Mouse (Mus musculus) heart, embryonic 14.5 days (tissue): ENCODE measurements around the gene Opcml. TPM values are rescaled to one million over a fixed set of nuclear protein-coding genes. Genes with fewer than 3 reads are reported as not detected.

Experiments
- ATAC-seq: fragments of 200-750 bp; cut with Nextera tagmentation; 2 replicates; pipeline ENCODE4 v1.8.0; 2017; ENCODE audit warnings: low read depth, moderate TSS enrichment; ENCODE audit not compliant: insufficient number of reproducible peaks, insufficient read depth, low FRiP score
- H3K27ac ChIP-seq, 2 experiments: fragments of 200-500 bp in 1 of 2; fragments of 300-500 bp in 1 of 2; sonication (generic) in 1 of 2; replicated peaks in 1 of 2; 2 replicates each; pipeline ENCODE4 v1.5.1; 2012 to 2014; ENCODE audit warnings: low read depth in 2 of 2, low read length in 2 of 2, control low read depth in 1 of 2, mild to moderate bottlenecking in 1 of 2, mixed read lengths in 1 of 2; ENCODE audit not compliant: control insufficient read depth in 1 of 2, insufficient read depth in 1 of 2
- H3K27me3 ChIP-seq: fragments of 300-500 bp; sonication (generic); 2 replicates; pipeline ENCODE4 v1.6.1; 2014; ENCODE audit warnings: mild to moderate bottlenecking, low read length, control low read depth; ENCODE audit not compliant: control insufficient read depth, insufficient read depth
- H3K36me3 ChIP-seq: fragments of 300-500 bp; sonication (generic); 2 replicates; pipeline ENCODE4 v1.6.1; 2014; ENCODE audit warnings: mild to moderate bottlenecking, control low read depth, low read length, mixed read lengths; ENCODE audit not compliant: control insufficient read depth, insufficient read depth
- H3K4me1 ChIP-seq, 2 experiments: fragments of 200-500 bp in 1 of 2; fragments of 300-500 bp in 1 of 2; sonication (generic) in 1 of 2; 2 replicates each; pipeline ENCODE4 v1.6.1; 2012 to 2014; ENCODE audit warnings: low read length in 2 of 2, control low read depth in 1 of 2, mixed read lengths in 1 of 2; ENCODE audit not compliant: control insufficient read depth in 2 of 2, insufficient read depth in 2 of 2
- H3K4me2 ChIP-seq: fragments of 300-500 bp; sonication (generic); 2 replicates; pipeline ENCODE4 v1.6.1; 2014; ENCODE audit warnings: mild to moderate bottlenecking, low read length
- H3K4me3 ChIP-seq, 2 experiments: fragments of 200-500 bp in 1 of 2; fragments of 300-500 bp in 1 of 2; sonication (generic) in 1 of 2; 2 replicates each; pipeline ENCODE4 v1.5.1; 2012 to 2014; ENCODE audit warnings: low read length in 2 of 2, mild to moderate bottlenecking in 2 of 2, control low read depth in 1 of 2, low read depth in 1 of 2, moderate library complexity in 1 of 2; ENCODE audit not compliant: control insufficient read depth in 1 of 2, insufficient read depth in 1 of 2
- H3K9ac ChIP-seq: fragments of 300-500 bp; sonication (generic); 2 replicates; pipeline ENCODE4 v1.6.1; 2014; ENCODE audit warnings: mild to moderate bottlenecking, low read length
- H3K9me3 ChIP-seq: fragments of 300-500 bp; sonication (generic); 2 replicates; pipeline ENCODE4 v1.6.1; 2016; ENCODE audit warnings: low read length, control low read depth; ENCODE audit not compliant: control insufficient read depth
- WGBS: fragments of 180-500 bp; shearing (Covaris S2); extraction: QIAGEN DNeasy Blood & Tissue Kit; methylation state at CpG from one replicate; pipeline ENCODE4 v1.1.7; 2014; 5-methylcytosine and 5-hydroxymethylcytosine counted together
- polyA plus RNA-seq: library from polyadenylated mRNA; unstranded; fragments of >200 nt; fragmentation: Nextera tagmentation; extraction: Ambion mirVana; gene quantifications from 2 replicates; pipeline ENCODE4 v1.2.1, GENCODE M21; 2014

The Opcml gene
- polyA plus RNA-seq, 1 experiment from 2014 or later = 1.6 TPM

DNA sequence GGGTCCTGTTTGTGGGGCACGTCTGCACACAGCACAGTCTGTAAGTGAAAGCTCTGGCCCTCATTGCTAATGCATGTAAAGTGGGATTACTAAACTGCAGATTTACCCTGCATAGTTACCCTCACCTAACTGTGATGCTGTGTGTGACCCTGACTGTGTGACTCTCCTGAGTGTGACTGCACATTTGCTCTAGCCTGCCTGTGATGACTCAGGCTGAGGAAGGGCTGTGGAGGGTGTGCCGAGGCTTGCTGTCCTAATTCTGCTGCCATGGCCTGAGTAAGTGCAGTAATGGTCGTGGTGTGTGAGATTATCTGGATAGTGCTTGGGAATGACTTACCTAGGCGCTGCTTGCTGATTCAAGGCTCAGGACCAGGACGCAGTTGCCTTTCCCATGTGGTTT lies 52.2 kb downstream of the Opcml start:
- ATAC-seq = no peak
- Histone ChIP-seq H3K4me3 (no peak overlapping the region), H3K9ac (no peak overlapping the region), H3K4me2 (no peak overlapping the region), H3K4me1 (no peaks in the 10 kb centered on the region), H3K9me3 (no peaks in the 10 kb centered on the region), H3K27ac (no peak overlapping the region), H3K36me3 (no peaks in the 10 kb centered on the region), H3K27me3 (no peaks in the 10 kb centered on the region)
- WGBS = 72% methylated on average over 5 of the region's 5 CpGs

DNA sequence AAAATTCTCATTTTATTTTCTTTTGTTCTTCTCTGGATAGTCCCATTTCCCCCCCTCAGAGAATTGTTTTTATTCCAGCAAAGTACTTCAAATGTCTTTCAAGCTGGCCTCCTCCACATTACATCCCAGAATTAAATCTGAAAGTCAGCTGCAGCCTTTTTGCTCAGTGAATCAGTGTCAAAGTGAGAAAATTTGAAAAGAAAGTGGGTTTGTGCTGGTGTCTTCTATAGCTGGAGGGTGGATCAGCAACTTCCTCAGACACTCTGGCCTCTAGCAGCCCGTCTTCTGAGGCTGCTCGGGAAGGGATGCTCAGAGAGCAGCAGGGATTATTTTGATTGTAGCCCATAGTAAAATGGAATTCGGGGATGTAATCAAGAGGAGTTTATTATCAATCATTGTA lies 81.0 kb downstream of the Opcml start:
- Histone ChIP-seq H3K4me1 (no peaks in the 10 kb centered on the region), H3K27ac (no peak overlapping the region), H3K9me3 (no peaks in the 10 kb centered on the region), H3K36me3 (no peaks in the 10 kb centered on the region), H3K9ac (no peak overlapping the region), H3K27me3 (no peaks in the 10 kb centered on the region), H3K4me3 (no peak overlapping the region), H3K4me2 (no peak overlapping the region)
- WGBS = 75% methylated on average over 3 of the region's 3 CpGs
- ATAC-seq = no peak

- no peak overlapping the region for H3K4me3 ChIP-seq
- H3K36me3 ChIP-seq = no peaks in the 10 kb centered on the region
- no peaks in the 10 kb centered on the region for H3K4me1 ChIP-seq
- no peaks in the 10 kb centered on the region for H3K27me3 ChIP-seq
- no peaks in the 10 kb centered on the region for H3K9me3 ChIP-seq
- WGBS = 80% methylated on average over 5 of the region's 5 CpGs
- no peak overlapping the region for H3K27ac ChIP-seq
- H3K9ac ChIP-seq = no peak overlapping the region
- no peak for ATAC-seq
- H3K4me2 ChIP-seq = no peak overlapping the region
Observed at GRCm38 (mm10) chr9:27889636-27890035, 99.1 kb downstream of the Opcml start.

- H3K9ac ChIP-seq = no peak overlapping the region
- H3K9me3 ChIP-seq = no peaks in the 10 kb centered on the region
- H3K27ac ChIP-seq = no peak overlapping the region
- no peak for ATAC-seq
- no peaks in the 10 kb centered on the region for H3K27me3 ChIP-seq
- H3K4me2 ChIP-seq = no peak overlapping the region
- H3K4me3 ChIP-seq = no peak overlapping the region
- no peaks in the 10 kb centered on the region for H3K36me3 ChIP-seq
- 64% methylated on average over 3 of the region's 3 CpGs for WGBS
- no peaks in the 10 kb centered on the region for H3K4me1 ChIP-seq
Observed at GRCm38 (mm10) chr9:27917250-27917649, 126.7 kb downstream of the Opcml start.

- no peak overlapping the region for H3K4me3 ChIP-seq
- H3K36me3 ChIP-seq = no peaks in the 10 kb centered on the region
- no peaks in the 10 kb centered on the region for H3K27me3 ChIP-seq
- no peak overlapping the region for H3K4me2 ChIP-seq
- H3K9ac ChIP-seq = no peak overlapping the region
- no peak overlapping the region for H3K27ac ChIP-seq
- no peaks in the 10 kb centered on the region for H3K4me1 ChIP-seq
- no peaks in the 10 kb centered on the region for H3K9me3 ChIP-seq
- ATAC-seq = no peak
- 86% methylated on average over 1 of the region's 1 CpGs for WGBS
Observed at GRCm38 (mm10) chr9:27923495-27923894, 132.9 kb downstream of the Opcml start.

DNA sequence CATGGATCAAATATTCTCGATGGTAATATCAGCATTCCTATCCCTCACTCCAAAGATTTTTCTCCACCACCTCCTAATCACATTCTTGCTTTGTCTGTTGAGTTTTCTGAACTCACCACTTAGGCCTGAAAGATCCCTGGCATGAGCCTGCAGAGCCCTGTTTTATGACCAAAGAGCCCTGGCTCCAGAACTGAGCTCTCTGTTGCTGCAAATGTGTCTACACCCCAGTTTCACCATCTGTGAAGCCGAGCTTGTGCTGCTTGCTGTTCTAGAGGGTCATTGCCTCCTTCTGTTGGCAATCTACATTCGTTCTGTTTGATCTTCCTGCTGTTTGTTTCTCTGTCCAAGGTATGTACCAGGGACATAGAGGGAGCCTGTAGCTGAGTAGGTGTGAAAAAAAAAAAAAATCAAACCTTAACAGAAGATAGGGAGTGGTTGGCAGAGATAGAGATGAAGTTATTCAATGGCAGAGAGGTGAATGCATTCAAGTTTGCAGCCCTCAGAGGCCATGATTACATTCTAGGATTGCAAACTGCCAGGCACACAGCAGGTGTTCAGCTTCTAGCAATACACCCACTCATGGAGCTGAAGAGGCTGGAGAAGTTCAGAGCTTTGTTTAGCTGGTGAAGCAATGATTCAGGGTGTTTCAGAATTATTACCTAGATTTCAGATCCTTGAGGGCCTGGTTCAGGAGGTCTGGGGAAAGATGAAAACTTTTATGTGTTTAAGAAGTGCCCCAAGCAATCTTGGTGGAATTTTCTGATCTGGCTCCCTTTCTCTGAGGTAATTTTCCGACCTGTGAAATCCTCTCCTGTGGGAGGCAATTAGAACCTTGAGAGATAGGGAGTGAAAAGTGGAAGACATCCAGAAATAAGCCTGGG lies 133.6 kb downstream of the Opcml start:
- 43% methylated on average over 4 of the region's 4 CpGs for WGBS
- H3K36me3 ChIP-seq = no peaks in the 10 kb centered on the region
- H3K4me3 ChIP-seq = no peak overlapping the region
- no peak for ATAC-seq
- no peak overlapping the region for H3K9ac ChIP-seq
- H3K9me3 ChIP-seq = no peaks in the 10 kb centered on the region
- no peaks in the 10 kb centered on the region for H3K27me3 ChIP-seq
- H3K27ac ChIP-seq = no peak overlapping the region
- no peak overlapping the region for H3K4me2 ChIP-seq
- no peaks in the 10 kb centered on the region for H3K4me1 ChIP-seq

DNA sequence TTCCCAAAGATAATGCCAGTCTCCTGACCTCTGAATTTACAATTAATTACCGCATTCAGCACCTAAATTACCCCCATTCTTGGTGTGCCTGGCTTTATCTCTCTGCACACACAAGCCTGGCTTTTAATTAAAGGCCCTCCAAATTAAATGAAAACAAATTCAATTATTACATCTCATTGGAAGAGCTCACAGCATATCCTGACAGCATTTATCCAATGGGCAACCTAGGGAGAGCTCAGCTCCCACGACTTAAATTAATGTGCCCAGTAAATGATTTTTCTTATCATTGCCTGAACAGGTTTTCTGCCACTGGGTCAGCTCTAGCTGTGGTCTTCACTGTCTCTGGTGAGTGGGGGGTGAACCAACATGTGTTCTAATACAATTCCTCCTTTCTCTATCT lies 135.1 kb downstream of the Opcml start:
- Histone ChIP-seq H3K36me3 (no peaks in the 10 kb centered on the region), H3K27ac (no peak overlapping the region), H3K27me3 (no peaks in the 10 kb centered on the region), H3K9ac (no peak overlapping the region), H3K9me3 (no peaks in the 10 kb centered on the region), H3K4me2 (no peak overlapping the region), H3K4me1 (peaks cover 0 to 2% of the 10 kb centered on the region in 2 experiments; a peak in 1 of 4 replicates), H3K4me3 (no peak overlapping the region)
- WGBS = 71% methylated on average over 2 of the region's 2 CpGs
- ATAC-seq = no peak

DNA sequence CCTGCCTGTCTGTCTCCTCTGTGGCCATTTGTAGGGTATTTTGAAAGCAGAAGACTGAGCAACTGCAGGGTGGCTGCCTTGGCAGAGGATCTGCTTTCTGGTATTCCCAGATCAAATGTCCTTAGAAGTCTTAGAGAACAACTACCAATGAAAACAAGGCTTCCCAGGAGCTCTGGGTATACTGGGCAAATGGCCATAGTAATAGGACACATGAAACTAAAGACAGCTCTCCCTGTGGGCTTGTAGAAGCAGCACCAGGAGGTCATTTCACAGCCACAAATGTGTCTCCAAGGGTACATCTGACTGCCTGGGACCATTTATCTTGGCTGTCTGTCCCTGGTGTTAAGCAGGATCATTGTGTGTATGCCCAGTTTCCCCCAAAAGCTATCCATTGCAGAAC lies 146.7 kb downstream of the Opcml start:
- no peak overlapping the region for H3K4me3 ChIP-seq
- peaks cover 0 to 5% of the 10 kb centered on the region in 2 experiments; a peak in 1 of 4 replicates for H3K4me1 ChIP-seq
- H3K27ac ChIP-seq = no peak overlapping the region
- H3K4me2 ChIP-seq = no peak overlapping the region
- H3K27me3 ChIP-seq = no peaks in the 10 kb centered on the region
- H3K9ac ChIP-seq = no peak overlapping the region
- no peaks in the 10 kb centered on the region for H3K36me3 ChIP-seq
- no peak for ATAC-seq
- peaks cover 4% of the 10 kb centered on the region; the same call in 1 of the 2 replicates for H3K9me3 ChIP-seq
